14 mouse cellular contexts compared by ENCODE assay signal in the genomic region with DNA sequence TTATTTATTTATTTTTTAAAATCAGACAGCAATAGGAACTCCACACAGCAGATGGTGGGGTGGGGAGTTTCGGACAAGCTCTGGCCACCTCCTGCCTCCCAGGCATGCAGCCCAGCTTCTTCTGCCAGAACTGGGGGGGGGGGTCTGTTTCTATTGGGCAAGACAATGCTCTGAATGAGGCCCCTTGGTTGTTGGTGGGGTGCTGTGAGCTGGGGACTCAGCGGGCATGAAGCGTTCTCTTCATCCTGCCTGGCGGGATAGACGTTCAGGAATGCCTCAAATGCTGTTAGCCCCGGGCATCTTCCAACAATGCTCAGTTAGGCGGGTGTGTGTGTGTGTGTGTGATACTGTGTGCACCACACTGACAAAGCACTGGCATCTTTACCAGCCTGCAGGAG.
DNase-seq lines count a peak whose midpoint lies in the region; ATAC-seq and TF ChIP-seq lines count a peak whose summit lies in the region.
"Had no signal": no experiment of that assay in that cellular context is flagged by ENCODE, and none has a peak within 500 bp of the region (broad histone marks: within the 10 kb centered on the region; RNA-seq: fewer than 3 reads in every experiment).

No protein-coding gene starts in this region.

- no peak for TF ChIP-seq EP300 in lung, postnatal 0 days (IDR thresholded peaks at IDR 0.05)

- H3K36me3 ChIP-seq in lung, postnatal 0 days (ENCODE audit: insufficient read depth, low read length) = no peaks in the 10 kb centered on the region
- H3K36me3 ChIP-seq in forebrain, embryonic 13.5 days (ENCODE audit: poor library complexity, severe bottlenecking) = no peaks in the 10 kb centered on the region
- H3K36me3 ChIP-seq in midbrain, embryonic 14.5 days (ENCODE audit: control insufficient read depth, insufficient read depth, low read length) = no peaks in the 10 kb centered on the region
- H3K36me3 ChIP-seq: neural tube, embryonic 12.5 days had no signal

- no peaks in the 10 kb centered on the region for H3K9me3 ChIP-seq in lung, postnatal 0 days (ENCODE audit: low read length)
- H3K9me3 ChIP-seq in forebrain, embryonic 13.5 days (replicated peaks) = no peaks in the 10 kb centered on the region
- H3K9me3 ChIP-seq in midbrain, embryonic 14.5 days (ENCODE audit: control insufficient read depth, low read length) = no peaks in the 10 kb centered on the region
- H3K9me3 ChIP-seq: neural tube, embryonic 12.5 days had no signal

- DNase-seq in lung, postnatal 0 days (ENCODE audit: low spot score) = no peak
- no peak for DNase-seq in lung, postnatal 25 days (ENCODE audit: low spot score)
- DNase-seq in cerebellum, adult 2 months = peak; percentile 58 to 75
- DNase-seq in midbrain, embryonic 14.5 days = peak; percentile 26
- no peak for DNase-seq in right cerebral cortex, postnatal 36 days (ENCODE audit: low spot score in 2 of 2)
- DNase-seq in heart, postnatal 25 days (ENCODE audit: low spot score) = no peak
- DNase-seq: kidney, postnatal 36 days; right cerebral cortex, postnatal 14 days; thymus, postnatal 36 days had no signal

- H3K9ac ChIP-seq in lung, postnatal 0 days (replicated peaks; ENCODE audit: low read depth) = no peak overlapping the region
- H3K9ac ChIP-seq in forebrain, embryonic 13.5 days = no peak overlapping the region
- H3K9ac ChIP-seq in midbrain, embryonic 14.5 days (replicated peaks; ENCODE audit: low read length) = no peak overlapping the region
- H3K9ac ChIP-seq: neural tube, embryonic 12.5 days had no signal

- H3K27ac ChIP-seq in lung, postnatal 0 days (ENCODE audit: low read length) = 0 out of 2 replicates have a peak overlapping the region, but pooled peaks have one; percentile 23
- no peak overlapping the region for H3K27ac ChIP-seq in cerebellum, adult 2 months (ENCODE audit: insufficient read depth, low read length)
- peak overlapping the region; percentile 33; the same call in 1 of the 2 replicates for H3K27ac ChIP-seq in forebrain, embryonic 13.5 days
- no peak overlapping the region for H3K27ac ChIP-seq in midbrain, embryonic 14.5 days (replicated peaks; ENCODE audit: low read depth, low read length)
- H3K27ac ChIP-seq: macrophage; neural tube, embryonic 12.5 days had no signal

- 73% methylated on average over 7 of the region's 7 CpGs for WGBS in lung, postnatal 0 days
- WGBS in cerebellum, adult 2 months = 5% methylated on average over 7 of the region's 7 CpGs
- 38% methylated on average over 7 of the region's 7 CpGs for WGBS in forebrain, embryonic 13.5 days
- 39% methylated on average over 7 of the region's 7 CpGs for WGBS in midbrain, embryonic 14.5 days

- no peak for TF ChIP-seq CTCF in lung, postnatal 0 days (IDR thresholded peaks at IDR 0.05)
- no peak for TF ChIP-seq CTCF in cerebellum, adult 2 months (IDR thresholded peaks at IDR 0.05; ENCODE audit: borderline replicate concordance, insufficient read depth, low read depth, low read length)

- ATAC-seq in lung, postnatal 0 days = peak; percentile 83
- ATAC-seq in forebrain, embryonic 13.5 days = peak; percentile 67
- ATAC-seq in midbrain, embryonic 14.5 days (ENCODE audit: low FRiP score, low TSS enrichment) = no peak
- no peak for ATAC-seq in megakaryocyte-erythroid progenitor cell, adult 5-6 weeks (replicated peaks; ENCODE audit: low FRiP score, low TSS enrichment, poor library complexity, severe bottlenecking)
- ATAC-seq: inflammation-experienced regulatory T-cells, adult 6 months had no signal

- TF ChIP-seq POLR2A in cerebellum, adult 2 months (IDR thresholded peaks at IDR 0.05; ENCODE audit: borderline replicate concordance, insufficient read depth, low read length) = no peak

- intact Hi-C loops in heart, postnatal 25 days (cut with DNase I) = no loop called here

- H3K4me3 ChIP-seq in lung, postnatal 0 days (ENCODE audit: low read depth, low read length) = no peak overlapping the region
- peak overlapping the region; percentile 10 for H3K4me3 ChIP-seq in cerebellum, adult 2 months (replicated peaks; ENCODE audit: insufficient read depth, low read depth, low read length)
- H3K4me3 ChIP-seq in forebrain, embryonic 13.5 days = no peak overlapping the region
- H3K4me3 ChIP-seq in midbrain, embryonic 14.5 days (replicated peaks; ENCODE audit: low read depth, low read length) = no peak overlapping the region
- H3K4me3 ChIP-seq: neural tube, embryonic 12.5 days had no signal

- H3K27me3 ChIP-seq in lung, postnatal 0 days (replicated peaks; ENCODE audit: insufficient read depth, low read length) = no peaks in the 10 kb centered on the region
- no peaks in the 10 kb centered on the region for H3K27me3 ChIP-seq in cerebellum, adult 2 months (ENCODE audit: control insufficient read depth, insufficient read depth, low read length)
- H3K27me3 ChIP-seq in forebrain, embryonic 13.5 days = no peaks in the 10 kb centered on the region
- H3K27me3 ChIP-seq in midbrain, embryonic 14.5 days (ENCODE audit: control insufficient read depth, insufficient read depth, low read length) = no peaks in the 10 kb centered on the region
- H3K27me3 ChIP-seq: neural tube, embryonic 12.5 days had no signal

- no peak overlapping the region for H3K4me2 ChIP-seq in lung, postnatal 0 days (replicated peaks; ENCODE audit: low read depth, low read length)
- no peak overlapping the region for H3K4me2 ChIP-seq in forebrain, embryonic 13.5 days
- no peak overlapping the region for H3K4me2 ChIP-seq in midbrain, embryonic 14.5 days (ENCODE audit: low read length)
- H3K4me2 ChIP-seq: neural tube, embryonic 12.5 days had no signal

- no peaks in the 10 kb centered on the region; the same call in 1 of the 2 replicates for H3K4me1 ChIP-seq in lung, postnatal 0 days (ENCODE audit: insufficient read depth, low read depth, low read length)
- peaks cover 19% of the 10 kb centered on the region for H3K4me1 ChIP-seq in cerebellum, adult 2 months (ENCODE audit: control insufficient read depth, insufficient read depth, low read length)
- H3K4me1 ChIP-seq in forebrain, embryonic 13.5 days = peaks cover 17% of the 10 kb centered on the region
- no peaks in the 10 kb centered on the region for H3K4me1 ChIP-seq in midbrain, embryonic 14.5 days (ENCODE audit: control insufficient read depth, insufficient read depth, low read length)

Comparison
In these comparisons a context has a peak if more than half of its experiments do, and no peak if none do; other contexts are left out.
1. ATAC-seq: peak in lung, postnatal 0 days (single experiment) and forebrain, embryonic 13.5 days (single experiment); none in midbrain, embryonic 14.5 days (single experiment) and megakaryocyte-erythroid progenitor cell, adult 5-6 weeks (single experiment).
2. DNase-seq: peak in cerebellum, adult 2 months (2 of 2) and midbrain, embryonic 14.5 days (single experiment); none in lung, postnatal 0 days (single experiment), lung, postnatal 25 days (single experiment), right cerebral cortex, postnatal 36 days (0 of 2) and heart, postnatal 25 days (single experiment).
3. H3K27ac ChIP-seq: peak in lung, postnatal 0 days (single experiment) and forebrain, embryonic 13.5 days (single experiment); none in cerebellum, adult 2 months (single experiment) and midbrain, embryonic 14.5 days (single experiment).